Mouse (Mus musculus) left cerebral cortex, adult 9 months (tissue): ENCODE measurements at regions not wholly inside any gene's neighbourhood (a gene's known extent, or its start where the extent isn't known, plus 50 kb on each side); places are given as distances from the start of the nearest gene placed in this dataset.

ENCODE experiments used
- DNase-seq, 2 experiments: peaks; one replicate each; pipeline ENCODE4 v3.0.0; 2022; ENCODE audit warnings: low spot score in 2 of 2

GRCm38 (mm10) chrX:105346420-105346819 is 153.2 kb upstream of the Cypt2 start:
- DNase-seq, result no peak

- DNase-seq, result no peak
Observed at GRCm38 (mm10) chrX:105366284-105366683, 133.3 kb upstream of the Cypt2 start.

DNA sequence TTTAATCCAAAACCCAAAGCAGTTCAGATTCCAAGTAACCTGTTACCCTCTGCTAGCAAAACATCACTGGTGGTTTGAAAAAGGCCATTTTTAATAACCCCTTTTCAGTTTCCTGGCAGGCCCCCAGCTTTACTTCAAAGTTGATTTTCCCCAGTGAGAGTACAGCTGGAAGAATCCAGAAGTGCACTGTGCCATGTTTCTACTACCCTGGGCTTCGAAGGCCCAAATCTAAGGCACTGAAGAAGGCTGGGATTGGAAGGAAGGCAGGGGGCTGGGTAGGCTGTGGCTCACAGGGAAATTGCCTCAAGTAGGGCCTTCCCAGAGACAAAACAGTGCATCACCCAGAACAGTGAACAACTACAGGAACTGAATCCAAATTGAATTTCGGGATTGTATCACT is 131.6 kb upstream of the Cypt2 start:
- DNase-seq, result no peak

DNA sequence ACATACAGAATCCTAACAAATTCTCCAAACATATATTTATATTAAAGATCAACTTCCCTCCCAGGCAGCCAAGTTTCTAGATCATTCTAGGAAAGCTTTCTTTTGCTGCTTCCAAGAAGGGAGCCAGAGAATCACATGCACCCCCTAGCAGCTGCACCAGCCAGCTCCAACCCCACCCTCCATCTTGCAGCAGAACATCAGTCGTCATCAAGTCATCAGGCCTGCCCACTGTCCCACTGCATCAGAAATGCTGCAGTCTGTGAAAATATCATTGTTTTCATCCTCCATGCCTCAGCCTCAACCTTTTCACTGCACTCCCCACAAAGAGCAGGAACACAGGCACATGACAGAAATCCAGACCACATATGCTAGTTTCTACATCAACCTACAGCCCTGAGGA is 109.1 kb upstream of the Cypt2 start:
- DNase-seq, result no peak

DNA sequence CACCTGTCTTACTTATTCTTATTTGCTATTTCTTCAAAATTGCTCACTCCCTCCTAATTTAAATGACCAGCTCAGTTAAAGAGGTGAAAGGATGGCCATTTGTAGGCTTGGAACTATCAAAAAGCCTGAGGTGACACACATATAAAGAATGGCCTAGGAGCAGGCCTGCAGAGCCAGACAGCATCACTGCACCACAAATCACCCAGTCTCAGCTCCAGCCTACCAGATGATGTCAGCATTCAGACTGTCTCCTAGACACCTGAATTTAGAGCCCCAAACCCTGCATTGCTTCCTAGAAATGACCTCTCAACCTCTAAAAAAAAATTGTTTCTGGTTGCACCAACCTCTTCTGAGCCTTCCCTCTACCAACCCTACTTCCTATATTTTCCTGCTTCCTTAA is 108.5 kb upstream of the Cypt2 start:
- DNase-seq, result peak in 1 of 2 experiments; percentile 8

DNA sequence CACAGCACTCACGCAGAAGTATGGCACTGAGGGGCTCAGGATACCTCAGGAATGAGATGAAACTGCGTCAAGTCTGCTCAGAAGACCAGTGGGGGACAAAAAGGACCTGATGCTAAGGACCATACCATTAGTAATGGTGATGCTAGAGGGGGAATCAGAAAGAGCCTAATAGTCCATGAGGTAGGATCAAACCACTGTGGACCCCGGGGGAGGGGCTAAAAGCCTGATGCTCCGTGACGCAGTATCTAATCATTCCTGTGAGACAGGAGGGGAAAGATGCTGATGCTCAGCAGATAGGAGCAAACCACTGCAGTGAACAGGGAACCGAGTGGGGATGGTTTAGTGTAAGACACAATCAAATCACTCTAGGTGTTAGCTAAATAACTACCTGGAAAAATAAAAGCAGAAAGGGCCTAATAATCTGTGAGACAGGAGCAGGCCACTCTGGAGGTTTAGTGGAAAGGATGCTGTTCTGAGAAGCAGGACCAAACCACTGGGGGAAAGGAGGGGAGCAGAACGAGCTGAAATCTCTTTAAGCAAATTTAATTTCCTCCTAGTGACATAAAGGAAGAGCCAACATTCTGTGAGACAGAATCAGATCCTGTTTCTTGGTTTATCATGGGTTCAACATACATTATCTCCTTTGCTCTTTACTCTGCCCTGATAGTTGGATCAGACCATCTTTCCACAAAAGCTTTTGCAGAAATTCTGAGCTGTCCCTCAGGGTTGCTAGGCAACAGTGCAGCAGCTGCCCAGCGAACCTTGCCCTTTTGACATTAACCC is 107.7 kb upstream of the Cypt2 start:
- DNase-seq, result peak; percentile 76 to 87

- DNase-seq, result no peak
Observed at GRCm38 (mm10) chrX:105393259-105393658, 106.3 kb upstream of the Cypt2 start.

DNA sequence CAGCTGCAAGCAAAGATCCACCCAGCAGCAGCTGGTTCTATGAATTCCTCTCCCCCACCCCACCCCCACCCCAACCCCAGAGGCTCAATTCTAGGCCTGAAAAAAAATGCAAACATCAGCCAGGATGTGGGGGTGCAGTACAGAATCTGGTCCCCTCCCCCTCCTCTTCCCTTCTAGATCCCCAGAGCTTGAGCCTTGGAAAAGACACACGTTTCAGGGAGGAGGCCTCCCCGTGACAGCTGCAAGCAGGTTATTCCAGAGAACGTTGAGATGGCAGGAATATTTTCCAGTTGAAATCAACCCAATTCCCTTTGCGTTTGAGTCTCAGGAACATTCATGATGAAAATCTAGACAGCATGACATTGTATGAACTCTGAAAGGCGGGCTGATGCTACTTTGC is 86.2 kb upstream of the Cypt2 start:
- no peak for DNase-seq

DNA sequence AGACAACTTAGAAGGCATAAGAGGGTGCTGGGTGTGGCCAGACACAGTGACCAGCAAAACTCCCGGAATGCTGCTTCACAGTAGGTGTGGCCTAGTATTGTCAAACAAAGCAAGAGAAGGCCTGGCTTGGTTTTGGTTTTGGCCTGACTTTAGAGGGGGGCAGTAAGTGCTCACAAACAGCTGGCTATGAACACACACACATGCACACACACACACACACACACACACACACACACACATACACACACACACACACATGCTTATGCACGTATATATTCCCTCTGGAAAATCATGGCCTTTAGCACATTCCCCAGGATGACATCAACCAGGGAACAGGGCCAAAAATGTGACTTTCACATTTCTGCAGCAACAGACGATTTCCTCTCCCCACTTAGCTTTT is 78.6 kb upstream of the Cypt2 start:
- DNase-seq, result no peak
